Mouse (Mus musculus): ENCODE results near the gene Cd79a. TPM values are rescaled to one million over a fixed set of nuclear protein-coding genes. Genes with fewer than 3 reads are reported as not detected.

Cd79a gene
- polyA plus RNA-seq, 1 experiment from 2014 or later = 0.23 TPM

GRCm38 (mm10) chr7:24901114-24901513 is 3.9 kb downstream of the Cd79a start:
- no peak overlapping the region for H3K27ac ChIP-seq (ENCODE audit: low read depth, low read length)
- 56% methylated on average over 6 of the region's 6 CpGs for WGBS
- no peaks in the 10 kb centered on the region for H3K36me3 ChIP-seq (ENCODE audit: control insufficient read depth, insufficient read depth)
- no peak overlapping the region for H3K4me3 ChIP-seq (ENCODE audit: low read depth, low read length)
- TF ChIP-seq CTCF (IDR thresholded peaks at IDR 0.05; ENCODE audit: low read depth) = no peak
- H3K9me3 ChIP-seq (ENCODE audit: control insufficient read depth) = no peaks in the 10 kb centered on the region
- H3K9ac ChIP-seq (ENCODE audit: low read depth, low read length) = no peak overlapping the region
- H3K27me3 ChIP-seq (replicated peaks; ENCODE audit: control insufficient read depth, insufficient read depth, low read length) = no peaks in the 10 kb centered on the region
- no peak overlapping the region for H3K4me2 ChIP-seq (replicated peaks; ENCODE audit: low read depth)
- H3K4me1 ChIP-seq (replicated peaks; ENCODE audit: control insufficient read depth, insufficient read depth, low read length) = no peaks in the 10 kb centered on the region
- no peak for ATAC-seq

GRCm38 (mm10) chr7:24901842-24902241 is 4.7 kb downstream of the Cd79a start:
- no peak overlapping the region for H3K27ac ChIP-seq (ENCODE audit: low read depth, low read length)
- ATAC-seq = no peak
- no peaks in the 10 kb centered on the region for H3K36me3 ChIP-seq (ENCODE audit: control insufficient read depth, insufficient read depth)
- H3K4me1 ChIP-seq (replicated peaks; ENCODE audit: control insufficient read depth, insufficient read depth, low read length) = no peaks in the 10 kb centered on the region
- no peaks in the 10 kb centered on the region for H3K9me3 ChIP-seq (ENCODE audit: control insufficient read depth)
- TF ChIP-seq CTCF (IDR thresholded peaks at IDR 0.05; ENCODE audit: low read depth) = no peak
- WGBS = 47% methylated on average over 1 of the region's 1 CpGs
- H3K9ac ChIP-seq (ENCODE audit: low read depth, low read length) = no peak overlapping the region
- H3K4me2 ChIP-seq (replicated peaks; ENCODE audit: low read depth) = peak overlapping the region; percentile 75; the same call in 1 of the 2 replicates
- no peaks in the 10 kb centered on the region for H3K27me3 ChIP-seq (replicated peaks; ENCODE audit: control insufficient read depth, insufficient read depth, low read length)
- H3K4me3 ChIP-seq (ENCODE audit: low read depth, low read length) = no peak overlapping the region

GRCm38 (mm10) chr7:24902264-24902629 is 5.1 kb downstream of the Cd79a start:
- peak overlapping the region; percentile 53 for H3K4me3 ChIP-seq (ENCODE audit: low read depth, low read length)
- H3K27ac ChIP-seq (ENCODE audit: low read depth, low read length) = peak overlapping the region; percentile 85
- 48% methylated on average over 2 of the region's 2 CpGs for WGBS
- no peaks in the 10 kb centered on the region for H3K27me3 ChIP-seq (replicated peaks; ENCODE audit: control insufficient read depth, insufficient read depth, low read length)
- peak overlapping the region; percentile 71; the same call in 1 of the 2 replicates for H3K9ac ChIP-seq (ENCODE audit: low read depth, low read length)
- ATAC-seq = no peak
- H3K4me1 ChIP-seq (replicated peaks; ENCODE audit: control insufficient read depth, insufficient read depth, low read length) = no peaks in the 10 kb centered on the region
- no peaks in the 10 kb centered on the region for H3K9me3 ChIP-seq (ENCODE audit: control insufficient read depth)
- peak overlapping the region; percentile 75 for H3K4me2 ChIP-seq (replicated peaks; ENCODE audit: low read depth)
- no peaks in the 10 kb centered on the region for H3K36me3 ChIP-seq (ENCODE audit: control insufficient read depth, insufficient read depth)
- no peak for TF ChIP-seq CTCF (IDR thresholded peaks at IDR 0.05; ENCODE audit: low read depth)

- ATAC-seq = peak; percentile 54
- Histone ChIP-seq H3K36me3 (ENCODE audit: control insufficient read depth, insufficient read depth) (peaks cover 2% of the 10 kb centered on the region; the same call in 1 of the 2 replicates), H3K4me1 (replicated peaks; ENCODE audit: control insufficient read depth, insufficient read depth, low read length) (no peaks in the 10 kb centered on the region), H3K9ac (ENCODE audit: low read depth, low read length) (peak within 1 kb of the TSS; percentile 71), H3K4me2 (replicated peaks; ENCODE audit: low read depth) (peak within 1 kb of the TSS; percentile 75), H3K27ac (ENCODE audit: low read depth, low read length) (peak within 1 kb of the TSS; percentile 85), H3K4me3 (ENCODE audit: low read depth, low read length) (peak within 1 kb of the TSS; percentile 53), H3K27me3 (replicated peaks; ENCODE audit: control insufficient read depth, insufficient read depth, low read length) (no peaks in the 10 kb centered on the region), H3K9me3 (ENCODE audit: control insufficient read depth) (no peaks in the 10 kb centered on the region)
- WGBS = 4% methylated on average over 58 of the region's 68 CpGs
- no peak for TF ChIP-seq CTCF (IDR thresholded peaks at IDR 0.05; ENCODE audit: low read depth)
These were observed 5.7 kb downstream of the Cd79a start, which contains the start of gene Arhgef1 for GRCm38 (mm10) chr7:24902630-24903443. Arhgef1 (plus strand) TSS chr7:24902912.

- ATAC-seq = no peak
- 14% methylated on average over 10 of the region's 10 CpGs for WGBS
- Histone ChIP-seq H3K9ac (ENCODE audit: low read depth, low read length) (peak overlapping the region; percentile 71), H3K27me3 (replicated peaks; ENCODE audit: control insufficient read depth, insufficient read depth, low read length) (no peaks in the 10 kb centered on the region), H3K4me1 (replicated peaks; ENCODE audit: control insufficient read depth, insufficient read depth, low read length) (no peaks in the 10 kb centered on the region), H3K36me3 (ENCODE audit: control insufficient read depth, insufficient read depth) (peaks cover 8% of the 10 kb centered on the region), H3K27ac (ENCODE audit: low read depth, low read length) (peak overlapping the region; percentile 85), H3K4me3 (ENCODE audit: low read depth, low read length) (peak overlapping the region; percentile 53), H3K4me2 (replicated peaks; ENCODE audit: low read depth) (peak overlapping the region; percentile 75), H3K9me3 (ENCODE audit: control insufficient read depth) (no peaks in the 10 kb centered on the region)
- TF ChIP-seq CTCF (IDR thresholded peaks at IDR 0.05; ENCODE audit: low read depth) = no peak
These were observed 6.3 kb downstream of the Cd79a start for GRCm38 (mm10) chr7:24903444-24903825.

GRCm38 (mm10) chr7:24904070-24904483 is 6.9 kb downstream of the Cd79a start:
- Histone ChIP-seq H3K4me2 (replicated peaks; ENCODE audit: low read depth) (peak overlapping the region; percentile 75), H3K9ac (ENCODE audit: low read depth, low read length) (peak overlapping the region; percentile 71), H3K4me1 (replicated peaks; ENCODE audit: control insufficient read depth, insufficient read depth, low read length) (no peaks in the 10 kb centered on the region), H3K27ac (ENCODE audit: low read depth, low read length) (peak overlapping the region; percentile 51; the same call in 1 of the 2 replicates), H3K27me3 (replicated peaks; ENCODE audit: control insufficient read depth, insufficient read depth, low read length) (no peaks in the 10 kb centered on the region), H3K9me3 (ENCODE audit: control insufficient read depth) (no peaks in the 10 kb centered on the region), H3K4me3 (ENCODE audit: low read depth, low read length) (peak overlapping the region; percentile 53), H3K36me3 (ENCODE audit: control insufficient read depth, insufficient read depth) (peaks cover 14% of the 10 kb centered on the region)
- WGBS = under 1% methylated on average over 29 of the region's 30 CpGs
- ATAC-seq = peak; percentile 96
- TF ChIP-seq CTCF (IDR thresholded peaks at IDR 0.05; ENCODE audit: low read depth) = peak; percentile 84
